Mouse (Mus musculus): ENCODE measurements around the gene Gm21885. TPM values are rescaled to one million over a fixed set of nuclear protein-coding genes. Genes with fewer than 3 reads are reported as not detected.

The Gm21885 gene
- polyA plus RNA-seq, 1 experiment: not detected

- Histone ChIP-seq H3K4me3 (replicated peaks; ENCODE audit: control insufficient read depth, low read depth, low read length) (no peak overlapping the region), H3K4me1 (ENCODE audit: control insufficient read depth, insufficient read depth, low read length) (no peaks in the 10 kb centered on the region; the same call in 1 of the 2 replicates), H3K27ac (ENCODE audit: control insufficient read depth, insufficient read depth, low read depth, low read length, poor library complexity) (0 out of 2 replicates have a peak overlapping the region, but pooled peaks have one; percentile 14)
- 66% methylated on average over 5 of the region's 5 CpGs for WGBS
- TF ChIP-seq POLR2A (IDR thresholded peaks at IDR 0.05; ENCODE audit: borderline replicate concordance, control insufficient read depth, low read depth, low read length): no peak
- TF ChIP-seq CTCF (IDR thresholded peaks at IDR 0.05; ENCODE audit: control insufficient read depth, insufficient read depth, low read length): no peak
Measured at GRCm38 (mm10) chr11:94318056-94318455, 36.4 kb downstream of the Gm21885 start.

- no peaks in the 10 kb centered on the region; the same call in 1 of the 2 replicates for H3K4me1 ChIP-seq (ENCODE audit: control insufficient read depth, insufficient read depth, low read length)
- H3K4me3 ChIP-seq (replicated peaks; ENCODE audit: control insufficient read depth, low read depth, low read length): peak overlapping the region; percentile 96
- peak overlapping the region; percentile 99 for H3K27ac ChIP-seq (ENCODE audit: control insufficient read depth, insufficient read depth, low read depth, low read length, poor library complexity)
- under 1% methylated on average over 67 of the region's 67 CpGs for WGBS
- TF ChIP-seq POLR2A (IDR thresholded peaks at IDR 0.05; ENCODE audit: borderline replicate concordance, control insufficient read depth, low read depth, low read length) (0 out of 2 replicates have a peak, but pooled peaks have one; percentile 8), CTCF (IDR thresholded peaks at IDR 0.05; ENCODE audit: control insufficient read depth, insufficient read depth, low read length) (no peak)
Measured at GRCm38 (mm10) chr11:94320969-94321930, 39.6 kb downstream of the Gm21885 start.

- under 1% methylated on average over 36 of the region's 36 CpGs for WGBS
- H3K4me1 ChIP-seq (ENCODE audit: control insufficient read depth, insufficient read depth, low read length): no peaks in the 10 kb centered on the region; the same call in 1 of the 2 replicates
- H3K4me3 ChIP-seq (replicated peaks; ENCODE audit: control insufficient read depth, low read depth, low read length): peak within 1 kb of the TSS; percentile 96
- peak within 1 kb of the TSS; percentile 99 for H3K27ac ChIP-seq (ENCODE audit: control insufficient read depth, insufficient read depth, low read depth, low read length, poor library complexity)
- TF ChIP-seq POLR2A (IDR thresholded peaks at IDR 0.05; ENCODE audit: borderline replicate concordance, control insufficient read depth, low read depth, low read length) (peak; percentile 83; the same call in 1 of the 2 replicates), CTCF (IDR thresholded peaks at IDR 0.05; ENCODE audit: control insufficient read depth, insufficient read depth, low read length) (no peak)
Measured at GRCm38 (mm10) chr11:94321931-94322400, 40.3 kb downstream of the Gm21885 start, which contains the start of gene Luc7l3. Gene Luc7l3, minus strand, starts transcription at chr11:94321988.

- H3K27ac ChIP-seq (ENCODE audit: control insufficient read depth, insufficient read depth, low read depth, low read length, poor library complexity): no peak overlapping the region
Measured at GRCm38 (mm10) chr11:94322636-94323035, 41.0 kb downstream of the Gm21885 start.

GRCm38 (mm10) chr11:94323271-94323925 lies 41.7 kb downstream of the Gm21885 start:
- WGBS: 90% methylated on average over 5 of the region's 5 CpGs
- no peak for TF ChIP-seq CTCF (IDR thresholded peaks at IDR 0.05; ENCODE audit: control insufficient read depth, insufficient read depth, low read length)
- no peak for TF ChIP-seq POLR2A (IDR thresholded peaks at IDR 0.05; ENCODE audit: borderline replicate concordance, control insufficient read depth, low read depth, low read length)
- H3K4me1 ChIP-seq (ENCODE audit: control insufficient read depth, insufficient read depth, low read length): no peaks in the 10 kb centered on the region; the same call in 1 of the 2 replicates
- no peak overlapping the region for H3K4me3 ChIP-seq (replicated peaks; ENCODE audit: control insufficient read depth, low read depth, low read length)
- no peak overlapping the region for H3K27ac ChIP-seq (ENCODE audit: control insufficient read depth, insufficient read depth, low read depth, low read length, poor library complexity)

More at GRCm38 (mm10) chr11:94322636-94323035, 41.0 kb downstream of the Gm21885 start:
- Histone ChIP-seq H3K4me1 (ENCODE audit: control insufficient read depth, insufficient read depth, low read length) (no peaks in the 10 kb centered on the region; the same call in 1 of the 2 replicates), H3K4me3 (replicated peaks; ENCODE audit: control insufficient read depth, low read depth, low read length) (no peak overlapping the region)
- 44% methylated on average over 5 of the region's 5 CpGs for WGBS
- no peak for TF ChIP-seq CTCF (IDR thresholded peaks at IDR 0.05; ENCODE audit: control insufficient read depth, insufficient read depth, low read length)
- TF ChIP-seq POLR2A (IDR thresholded peaks at IDR 0.05; ENCODE audit: borderline replicate concordance, control insufficient read depth, low read depth, low read length): no peak

GRCm38 (mm10) chr11:94324618-94325017 lies 42.9 kb downstream of the Gm21885 start:
- no peaks in the 10 kb centered on the region; the same call in 1 of the 2 replicates for H3K4me1 ChIP-seq (ENCODE audit: control insufficient read depth, insufficient read depth, low read length)
- TF ChIP-seq CTCF (IDR thresholded peaks at IDR 0.05; ENCODE audit: control insufficient read depth, insufficient read depth, low read length): no peak
- TF ChIP-seq POLR2A (IDR thresholded peaks at IDR 0.05; ENCODE audit: borderline replicate concordance, control insufficient read depth, low read depth, low read length): no peak
- 83% methylated on average over 5 of the region's 5 CpGs for whole genome bisulfite sequencing

GRCm38 (mm10) chr11:94326961-94327411 lies 45.3 kb downstream of the Gm21885 start:
- Histone ChIP-seq H3K4me1 (ENCODE audit: control insufficient read depth, insufficient read depth, low read length) (no peaks in the 10 kb centered on the region; the same call in 1 of the 2 replicates), H3K27ac (ENCODE audit: control insufficient read depth, insufficient read depth, low read depth, low read length, poor library complexity) (no peak overlapping the region), H3K4me3 (replicated peaks; ENCODE audit: control insufficient read depth, low read depth, low read length) (no peak overlapping the region)
- TF ChIP-seq POLR2A (IDR thresholded peaks at IDR 0.05; ENCODE audit: borderline replicate concordance, control insufficient read depth, low read depth, low read length): no peak
- TF ChIP-seq CTCF (IDR thresholded peaks at IDR 0.05; ENCODE audit: control insufficient read depth, insufficient read depth, low read length): no peak
- 35% methylated on average over 10 of the region's 10 CpGs for WGBS

More at GRCm38 (mm10) chr11:94324618-94325017, 42.9 kb downstream of the Gm21885 start:
- Histone ChIP-seq H3K27ac (ENCODE audit: control insufficient read depth, insufficient read depth, low read depth, low read length, poor library complexity) (no peak overlapping the region), H3K4me3 (replicated peaks; ENCODE audit: control insufficient read depth, low read depth, low read length) (no peak overlapping the region)

Measured in bone marrow, adult 2 months (tissue).